Mouse (Mus musculus): ENCODE data around the gene Nucb2. TPM values are rescaled to one million over a fixed set of nuclear protein-coding genes. Genes with fewer than 3 reads are reported as not detected.

Gene Nucb2
- polyA plus RNA-seq, 1 experiment from 2014 or later = 14.9 TPM

- H3K4me2 ChIP-seq (replicated peaks) = no peak overlapping the region
- H3K27ac ChIP-seq = no peak overlapping the region
- 90% methylated on average over 4 of the region's 4 CpGs for WGBS
- no peak overlapping the region for H3K4me3 ChIP-seq
- no peaks in the 10 kb centered on the region for H3K9me3 ChIP-seq
- no peak for ATAC-seq (ENCODE audit: low FRiP score, low read depth)
- H3K4me1 ChIP-seq = no peaks in the 10 kb centered on the region
- no peaks in the 10 kb centered on the region for H3K27me3 ChIP-seq (replicated peaks)
- no peak overlapping the region for H3K9ac ChIP-seq
- peaks cover 27% of the 10 kb centered on the region for H3K36me3 ChIP-seq
These were observed 25.6 kb downstream of the Nucb2 start for GRCm38 (mm10) chr7:116529793-116530192.

- H3K27ac ChIP-seq = no peak overlapping the region
- 93% methylated on average over 5 of the region's 5 CpGs for WGBS
- H3K4me3 ChIP-seq = no peak overlapping the region
- H3K4me1 ChIP-seq = no peaks in the 10 kb centered on the region
- peaks cover 28% of the 10 kb centered on the region for H3K36me3 ChIP-seq
- ATAC-seq (ENCODE audit: low FRiP score, low read depth) = no peak
- no peaks in the 10 kb centered on the region for H3K9me3 ChIP-seq
- no peak overlapping the region for H3K9ac ChIP-seq
- H3K4me2 ChIP-seq (replicated peaks) = no peak overlapping the region
- no peaks in the 10 kb centered on the region for H3K27me3 ChIP-seq (replicated peaks)
These were observed 26.3 kb downstream of the Nucb2 start for GRCm38 (mm10) chr7:116530470-116530869.

DNA sequence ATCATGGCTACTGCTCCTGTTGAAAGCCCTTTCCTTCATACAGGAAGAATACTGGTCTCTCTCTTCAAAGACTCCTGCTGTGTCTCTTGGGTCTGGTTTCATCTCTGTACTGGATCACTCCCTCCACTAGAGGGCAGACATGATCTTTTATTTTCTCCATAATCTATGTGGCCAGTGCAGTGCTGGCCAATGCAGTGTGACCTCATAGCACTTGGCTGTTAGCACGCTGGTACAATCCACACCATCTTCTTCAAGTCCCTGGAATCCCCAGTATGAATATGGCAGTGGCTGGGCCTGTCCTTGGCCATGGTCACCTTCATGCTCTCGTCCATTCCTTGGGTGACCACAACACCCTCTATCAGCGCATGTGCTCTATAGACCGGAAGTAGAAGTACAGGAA lies 27.1 kb downstream of the Nucb2 start:
- H3K4me1 ChIP-seq = no peaks in the 10 kb centered on the region
- peaks cover 29% of the 10 kb centered on the region for H3K36me3 ChIP-seq
- 80% methylated on average over 4 of the region's 4 CpGs for WGBS

GRCm38 (mm10) chr7:116556834-116557233 lies 52.7 kb downstream of the Nucb2 start:
- no peak for ATAC-seq (ENCODE audit: low FRiP score, low read depth)

More for the DNA sequence above, 27.1 kb downstream of the Nucb2 start:
- 0 out of 2 replicates have a peak, but pooled peaks have one; percentile 61 for ATAC-seq (ENCODE audit: low FRiP score, low read depth)
- H3K9me3 ChIP-seq = no peaks in the 10 kb centered on the region
- no peak overlapping the region for H3K4me3 ChIP-seq
- no peak overlapping the region for H3K4me2 ChIP-seq (replicated peaks)
- no peak overlapping the region for H3K27ac ChIP-seq
- no peak overlapping the region for H3K9ac ChIP-seq
- no peaks in the 10 kb centered on the region for H3K27me3 ChIP-seq (replicated peaks)

GRCm38 (mm10) chr7:116574551-116574950 lies 70.4 kb downstream of the Nucb2 start:
- no peak overlapping the region for H3K4me3 ChIP-seq
- no peaks in the 10 kb centered on the region for H3K9me3 ChIP-seq
- H3K4me2 ChIP-seq (replicated peaks) = no peak overlapping the region
- H3K4me1 ChIP-seq = no peaks in the 10 kb centered on the region
- H3K9ac ChIP-seq = no peak overlapping the region
- H3K27ac ChIP-seq = no peak overlapping the region
- H3K27me3 ChIP-seq (replicated peaks) = no peaks in the 10 kb centered on the region
- H3K36me3 ChIP-seq = no peaks in the 10 kb centered on the region
- no peak for ATAC-seq (ENCODE audit: low FRiP score, low read depth)

More at GRCm38 (mm10) chr7:116556834-116557233, 52.7 kb downstream of the Nucb2 start:
- no peaks in the 10 kb centered on the region for H3K9me3 ChIP-seq
- H3K9ac ChIP-seq = no peak overlapping the region
- H3K27me3 ChIP-seq (replicated peaks) = no peaks in the 10 kb centered on the region
- no peak overlapping the region for H3K27ac ChIP-seq
- no peak overlapping the region for H3K4me2 ChIP-seq (replicated peaks)
- no peaks in the 10 kb centered on the region for H3K36me3 ChIP-seq
- H3K4me1 ChIP-seq = no peaks in the 10 kb centered on the region
- no peak overlapping the region for H3K4me3 ChIP-seq

Other genes with a start within 250 kb of the Nucb2 start
- 9.1 and 10.4 TPM in 2 replicates for gene Plekha7, start 196.0 kb upstream of the Nucb2 start, polyA plus RNA-seq (2016; fragmentation: Nextera tagmentation; extraction: Ambion mirVana)
- 610 and 641 TPM in 2 replicates for gene Rps13, start 170.2 kb upstream of the Nucb2 start, polyA plus RNA-seq (2016; fragmentation: Nextera tagmentation; extraction: Ambion mirVana)
- 25.4 and 26.2 TPM in 2 replicates for gene Pik3c2a, start 60.9 kb upstream of the Nucb2 start, polyA plus RNA-seq (2016; fragmentation: Nextera tagmentation; extraction: Ambion mirVana)

All from neural tube, embryonic 12.5 days (tissue).